Mouse (Mus musculus) MEL (cell line): ENCODE data around the gene Fbln1. TPM values are rescaled to one million over a fixed set of nuclear protein-coding genes. Genes with fewer than 3 reads are reported as not detected.

ENCODE experiments used
- DNase-seq: peaks from one replicate; pipeline ENCODE4 v3.0.0; 2011; ENCODE audit warnings: low read depth, low spot score
- H3K27ac ChIP-seq: 2 replicates; pipeline ENCODE4 v1.5.1; 2012; ENCODE audit warnings: low read depth, mild to moderate bottlenecking, control low read depth, low read length, moderate library complexity; ENCODE audit not compliant: control insufficient read depth
- H3K27me3 ChIP-seq, 2 experiments: fragments of 150-350 bp in 1 of 2; sonication (generic) in 1 of 2; 2 replicates each; pipeline ENCODE4 v1.6.1; 2012; ENCODE audit warnings: low read length in 2 of 2, mild to moderate bottlenecking in 2 of 2, improper control_type of control experiment in 1 of 2, moderate library complexity in 1 of 2; ENCODE audit not compliant: insufficient read depth in 2 of 2, control insufficient read depth in 1 of 2
- H3K36me3 ChIP-seq, 2 experiments: 2 replicates each; pipeline ENCODE4 v1.6.1; 2012 to 2014; ENCODE audit warnings: low read length in 2 of 2, improper control_type of control experiment in 1 of 2, inconsistent platforms in 1 of 2, mild to moderate bottlenecking in 1 of 2; ENCODE audit not compliant: insufficient read depth in 2 of 2, control insufficient read depth in 1 of 2
- H3K4me1 ChIP-seq, 2 experiments: fragments of 150-350 bp in 1 of 2; sonication (generic) in 1 of 2; 2 replicates each; pipeline ENCODE4 v1.6.1; 2012; ENCODE audit warnings: low read length in 2 of 2, improper control_type of control experiment in 1 of 2, mild to moderate bottlenecking in 1 of 2; ENCODE audit not compliant: insufficient read depth in 2 of 2, control insufficient read depth in 1 of 2
- H3K4me3 ChIP-seq, 2 experiments: fragments of 150-350 bp in 1 of 2; sonication (generic) in 1 of 2; 2 replicates each; pipeline ENCODE4 v1.5.1; 2012; ENCODE audit warnings: low read depth in 2 of 2, low read length in 2 of 2, mild to moderate bottlenecking in 2 of 2, moderate library complexity in 2 of 2, control low read depth in 1 of 2, improper control_type of control experiment in 1 of 2; ENCODE audit not compliant: control insufficient read depth in 1 of 2, insufficient read depth in 1 of 2
- H3K79me2 ChIP-seq: 2 replicates; pipeline ENCODE4 v1.6.1; 2012; ENCODE audit warnings: mild to moderate bottlenecking, low read length, moderate library complexity; ENCODE audit not compliant: control insufficient read depth, poor library complexity, insufficient read depth
- H3K9ac ChIP-seq: 2 replicates; pipeline ENCODE4 v1.6.1; 2012; ENCODE audit warnings: low read depth, mild to moderate bottlenecking, control low read depth, low read length, moderate library complexity; ENCODE audit not compliant: control insufficient read depth, poor library complexity, severe bottlenecking
- H3K9me3 ChIP-seq: fragments of 150-350 bp; sonication (generic); replicated peaks from 2 replicates; pipeline ENCODE4 v1.6.1; 2012; ENCODE audit warnings: mild to moderate bottlenecking, low read length, improper control_type of control experiment, moderate library complexity; ENCODE audit not compliant: insufficient read depth
- EP300 ChIP-seq, 2 experiments: IDR thresholded peaks; 2 replicates each; pipeline ENCODE4 v1.6.1; 2011; ENCODE audit warnings: improper control_type of control experiment in 2 of 2, low read length in 2 of 2, low read depth in 1 of 2, mild to moderate bottlenecking in 1 of 2
- GABPA ChIP-seq: IDR thresholded peaks from 2 replicates; pipeline ENCODE4 v1.6.1; 2012; ENCODE audit warnings: low read depth, mild to moderate bottlenecking, inconsistent platforms, low read length, improper control_type of control experiment, moderate library complexity
- HCFC1 ChIP-seq: IDR thresholded peaks from 2 replicates; pipeline ENCODE4 v1.6.1; 2012; ENCODE audit warnings: low read depth, mild to moderate bottlenecking, inconsistent platforms, low read length, improper control_type of control experiment, moderate library complexity
- KAT2A ChIP-seq: conservative IDR thresholded peaks from 2 replicates; pipeline ENCODE4 v1.6.1; 2012; ENCODE audit warnings: low read depth, low read length, improper control_type of control experiment, inconsistent platforms
- MAZ ChIP-seq: IDR thresholded peaks from 2 replicates; pipeline ENCODE4 v1.6.1; 2012; ENCODE audit warnings: low read depth, mild to moderate bottlenecking, inconsistent platforms, low read length, improper control_type of control experiment
- MEF2A ChIP-seq: IDR thresholded peaks from 2 replicates; pipeline ENCODE4 v1.6.1; 2014; ENCODE audit warnings: low read depth, mild to moderate bottlenecking, inconsistent platforms, low read length, improper control_type of control experiment; ENCODE audit not compliant: poor library complexity, insufficient replicate concordance, severe bottlenecking; ENCODE audit errors: extremely low read depth
- MYB ChIP-seq: IDR thresholded peaks from 2 replicates; pipeline ENCODE4 v1.6.1; 2011; ENCODE audit warnings: mild to moderate bottlenecking, low read depth, low read length, improper control_type of control experiment
- MYC ChIP-seq: IDR thresholded peaks from 2 replicates; pipeline ENCODE4 v1.6.1; 2011; ENCODE audit warnings: low read depth, mild to moderate bottlenecking, low read length, improper control_type of control experiment, moderate library complexity
- POLR2AphosphoS2 ChIP-seq: IDR thresholded peaks from 2 replicates; pipeline ENCODE4 v1.6.1; 2011; ENCODE audit warnings: low read length, improper control_type of control experiment
- RAD21 ChIP-seq: IDR thresholded peaks from 2 replicates; pipeline ENCODE4 v1.6.1; 2011; ENCODE audit warnings: mild to moderate bottlenecking, low read depth, low read length, improper control_type of control experiment
- SIN3A ChIP-seq: IDR thresholded peaks from 2 replicates; pipeline ENCODE4 v1.6.1; 2012; ENCODE audit warnings: low read length, improper control_type of control experiment, inconsistent platforms
- TBP ChIP-seq: IDR thresholded peaks from 2 replicates; pipeline ENCODE4 v1.8.0; 2011; ENCODE audit warnings: low read depth, low read length, improper control_type of control experiment
- TCF12 ChIP-seq: IDR thresholded peaks from 2 replicates; pipeline ENCODE4 v1.6.1; 2014; ENCODE audit warnings: low read depth, mild to moderate bottlenecking, inconsistent platforms, low read length, improper control_type of control experiment, moderate library complexity
- UBTF ChIP-seq: IDR thresholded peaks from 2 replicates; pipeline ENCODE4 v1.6.1; 2012; ENCODE audit warnings: low read depth, mild to moderate bottlenecking, inconsistent platforms, low read length, improper control_type of control experiment, moderate library complexity, borderline replicate concordance; ENCODE audit not compliant: insufficient read depth
- USF1 ChIP-seq: IDR thresholded peaks from 2 replicates; pipeline ENCODE4 v1.6.1; 2014; ENCODE audit warnings: low read depth, mild to moderate bottlenecking, inconsistent platforms, low read length, improper control_type of control experiment, moderate library complexity
- ZC3H11A ChIP-seq: IDR thresholded peaks from 2 replicates; pipeline ENCODE4 v1.6.1; 2012; ENCODE audit warnings: low read depth, mild to moderate bottlenecking, inconsistent platforms, low read length, improper control_type of control experiment
- ZKSCAN1 ChIP-seq: IDR thresholded peaks from 2 replicates; pipeline ENCODE4 v1.6.1; 2012; ENCODE audit warnings: low read depth, mild to moderate bottlenecking, inconsistent platforms, low read length, improper control_type of control experiment, moderate library complexity
- ZMIZ1 ChIP-seq: IDR thresholded peaks from 2 replicates; pipeline ENCODE4 v1.6.1; 2012; ENCODE audit warnings: low read depth, mild to moderate bottlenecking, inconsistent platforms, low read length, improper control_type of control experiment, moderate library complexity
- ZNF384 ChIP-seq: IDR thresholded peaks from 2 replicates; pipeline ENCODE4 v1.6.1; 2012; ENCODE audit warnings: low read depth, mild to moderate bottlenecking, inconsistent platforms, low read length, improper control_type of control experiment
- polyA plus RNA-seq, 2 experiments: library from polyadenylated mRNA; stranded (reverse) in 1 of 2; unstranded in 1 of 2; fragments of >175 nt in 1 of 2; fragments of >200 nt in 1 of 2; gene quantifications; 2 replicates each; pipeline versions ENCODE4 v1.2.1 to v1.2.4; 2012; ENCODE audit warnings: low replicate concordance in 2 of 2, low read depth in 1 of 2; ENCODE audit not compliant: insufficient read length in 2 of 2, insufficient read depth in 1 of 2, missing spikeins in 1 of 2
- total RNA-seq: library from RNA; depleted of rRNA; stranded (reverse); fragments of 300-350 nt; gene quantifications from 2 replicates; pipeline ENCODE4 v1.2.3, GENCODE M21; 2012

Gene Fbln1
- total and polyA plus RNA-seq, 3 experiments = not detected

- H3K36me3 ChIP-seq = no peaks in the 10 kb centered on the region
- H3K27me3 ChIP-seq = no peaks in the 10 kb centered on the region
- no peaks in the 10 kb centered on the region for H3K4me1 ChIP-seq
- no peak overlapping the region for H3K4me3 ChIP-seq
- no peaks in the 10 kb centered on the region for H3K79me2 ChIP-seq
- no peak overlapping the region for H3K9ac ChIP-seq
- H3K9me3 ChIP-seq = no peaks in the 10 kb centered on the region
- TF ChIP-seq TBP = no peak
- TF ChIP-seq GABPA = no peak
- TF ChIP-seq POLR2AphosphoS2 = no peak
- TF ChIP-seq MYB = no peak
- no peak for TF ChIP-seq MAZ
- no peak for TF ChIP-seq TCF12
- TF ChIP-seq KAT2A = no peak
- TF ChIP-seq HCFC1 = no peak
- no peak for TF ChIP-seq MEF2A
- no peak for TF ChIP-seq ZMIZ1
- no peak for TF ChIP-seq RAD21
- no peak for TF ChIP-seq EP300 (IDR thresholded peaks at IDR 0.05; ENCODE audit: low read depth in 1 of 2, low read length in 2 of 2)
- no peak for TF ChIP-seq UBTF
- TF ChIP-seq SIN3A = no peak
- TF ChIP-seq, all 39 proteins: peak for 0
- no peak for DNase-seq
- no peak overlapping the region for H3K27ac ChIP-seq
These were observed 5.1 kb upstream of the Fbln1 start for GRCm38 (mm10) chr15:85200446-85201289.

GRCm38 (mm10) chr15:85202199-85202598 is 3.5 kb upstream of the Fbln1 start:
- TF ChIP-seq ZKSCAN1 (no peak), ZC3H11A (no peak), TCF12 (no peak), EP300 (IDR thresholded peaks at IDR 0.05; ENCODE audit: low read depth in 1 of 2, low read length in 2 of 2) (no peak), USF1 (no peak), ZNF384 (no peak), MYC (no peak), ZMIZ1 (no peak), MYB (no peak)
- TF ChIP-seq, all 39 proteins: peak for 0
- Histone ChIP-seq H3K27ac (no peak overlapping the region), H3K9ac (no peak overlapping the region), H3K4me3 (no peak overlapping the region), H3K79me2 (no peaks in the 10 kb centered on the region), H3K9me3 (no peaks in the 10 kb centered on the region), H3K36me3 (no peaks in the 10 kb centered on the region), H3K4me1 (no peaks in the 10 kb centered on the region), H3K27me3 (no peaks in the 10 kb centered on the region)
- no peak for DNase-seq
